In the genomic region with DNA sequence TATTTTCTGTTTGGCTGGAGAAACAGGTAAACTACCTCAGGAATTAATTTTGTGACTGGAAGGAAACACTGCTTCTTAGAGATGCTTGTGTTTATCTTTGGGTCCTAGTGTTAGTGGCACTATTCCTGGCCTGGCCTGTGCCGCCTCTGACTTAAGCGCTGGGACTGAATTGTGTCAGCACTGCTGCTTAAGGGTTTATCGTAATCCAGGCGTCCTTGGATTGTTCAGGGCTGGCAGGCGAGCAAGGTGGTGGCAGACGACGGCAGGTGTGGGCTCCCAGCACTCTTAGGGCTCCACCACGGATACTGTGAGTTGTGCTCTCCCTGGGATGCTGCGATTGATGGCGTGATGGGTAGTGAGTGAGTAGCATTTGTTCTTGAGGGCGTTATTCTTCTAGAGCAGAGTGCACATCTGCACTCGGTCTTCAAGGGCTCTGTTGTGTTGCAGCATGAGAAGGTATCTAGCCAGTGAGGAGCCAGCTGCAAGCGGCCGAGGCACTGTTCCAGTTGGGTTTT, we compare ENCODE assay signal across 17 mouse cellular contexts.
"Had no signal": no experiment of that assay in that cellular context is flagged by ENCODE, and none has a peak within 500 bp of the region (broad histone marks: within the 10 kb centered on the region; RNA-seq: fewer than 3 reads in every experiment).

No protein-coding gene starts in this region.

- H3K27ac ChIP-seq: liver, embryonic 13.5 days; lung, embryonic 15.5 days; macrophage; midbrain, embryonic 15.5 days; neural tube, embryonic 13.5 days; stomach, embryonic 15.5 days had no signal

- DNase-seq: kidney, adult 18-20 months; kidney, postnatal 14 days; left cerebral cortex, postnatal 4 days; liver; liver, embryonic 13.5 days; liver, postnatal 0 days; lung, postnatal 14 days; right cerebral cortex, postnatal 14 days; thymus, adult 2 months; thymus, postnatal 25 days had no signal

- H3K4me2 ChIP-seq: liver, embryonic 13.5 days; lung, embryonic 15.5 days; midbrain, embryonic 11.5 days; midbrain, embryonic 15.5 days; neural tube, embryonic 13.5 days; stomach, embryonic 15.5 days had no signal

- ATAC-seq: liver, postnatal 0 days; midbrain, embryonic 15.5 days had no signal

- H3K4me1 ChIP-seq: midbrain, embryonic 15.5 days; stomach, embryonic 15.5 days had no signal

- H3K9me3 ChIP-seq: liver, embryonic 13.5 days; lung, embryonic 15.5 days; megakaryocyte, embryonic 14.5 days; midbrain, embryonic 15.5 days; neural tube, embryonic 13.5 days; stomach, embryonic 15.5 days had no signal

- H3K27me3 ChIP-seq: liver, embryonic 13.5 days; lung, embryonic 15.5 days; megakaryocyte, embryonic 14.5 days; midbrain, embryonic 15.5 days; neural tube, embryonic 13.5 days; stomach, embryonic 15.5 days had no signal

- H3K9ac ChIP-seq: liver, embryonic 13.5 days; liver, postnatal 0 days; lung, embryonic 15.5 days; midbrain, embryonic 15.5 days; neural tube, embryonic 13.5 days; stomach, embryonic 15.5 days had no signal

- H3K36me3 ChIP-seq: liver, embryonic 13.5 days; lung, embryonic 15.5 days; midbrain, embryonic 15.5 days; neural tube, embryonic 13.5 days; stomach, embryonic 15.5 days had no signal

- H3K4me3 ChIP-seq: liver, embryonic 13.5 days; lung, embryonic 15.5 days; megakaryocyte, embryonic 14.5 days; midbrain, embryonic 15.5 days; neural tube, embryonic 13.5 days; stomach, embryonic 15.5 days had no signal
